Mouse (Mus musculus) ES-E14 (cell line): Measurements from ENCODE around the gene Srcap.

Source experiments
- CHD2 ChIP-seq: IDR thresholded peaks from 2 replicates; pipeline ENCODE4 v1.6.1; 2014; ENCODE audit warnings: mild to moderate bottlenecking, low read depth, low read length, inconsistent platforms
- MAFK ChIP-seq: IDR thresholded peaks from 2 replicates; pipeline ENCODE4 v1.6.1; 2014; ENCODE audit warnings: mild to moderate bottlenecking, low read depth, low read length, inconsistent platforms; ENCODE audit not compliant: insufficient read depth
- ZC3H11A ChIP-seq: IDR thresholded peaks from 2 replicates; pipeline ENCODE4 v1.6.1; 2012; ENCODE audit warnings: low read depth, mild to moderate bottlenecking, inconsistent platforms, low read length, borderline replicate concordance
- ZNF384 ChIP-seq: IDR thresholded peaks from 2 replicates; pipeline ENCODE4 v1.6.1; 2012; ENCODE audit warnings: low read depth, low read length, inconsistent platforms

DNA sequence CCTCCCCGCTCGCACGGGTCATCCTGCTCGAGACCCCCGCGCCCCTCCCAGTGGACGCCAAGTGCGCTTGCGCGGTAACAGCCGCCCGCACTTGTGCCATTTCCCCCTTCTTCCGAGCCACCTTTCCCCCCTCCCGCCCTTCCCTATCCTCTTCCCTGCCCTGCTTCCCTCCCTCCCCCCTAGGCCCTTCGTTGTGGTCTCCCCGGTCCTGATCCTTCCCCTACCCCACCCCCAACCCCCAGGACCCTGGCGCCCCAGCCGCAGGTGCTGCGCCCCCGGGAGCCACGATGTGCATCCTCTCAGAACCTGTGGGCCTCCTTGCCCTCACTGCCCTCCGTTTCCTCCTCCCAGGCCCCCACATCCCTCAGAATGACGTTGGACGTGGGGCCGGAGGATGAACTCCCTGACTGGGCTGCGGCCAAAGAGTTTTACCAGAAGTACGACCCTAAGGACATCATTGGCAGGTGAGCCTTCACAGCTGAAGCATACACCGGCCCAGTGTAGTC is 61.8 kb downstream of the Srcap start:
- no peak for TF ChIP-seq MAFK
- TF ChIP-seq CHD2, result no peak
- TF ChIP-seq ZC3H11A, result no peak
- no peak for TF ChIP-seq ZNF384
